Mouse (Mus musculus): ENCODE data around the gene Slc12a6. TPM values are rescaled to one million over a fixed set of nuclear protein-coding genes. Genes with fewer than 3 reads are reported as not detected.

Gene Slc12a6
- polyA plus RNA-seq, 1 experiment from 2014 or later: 18.7 TPM

DNA sequence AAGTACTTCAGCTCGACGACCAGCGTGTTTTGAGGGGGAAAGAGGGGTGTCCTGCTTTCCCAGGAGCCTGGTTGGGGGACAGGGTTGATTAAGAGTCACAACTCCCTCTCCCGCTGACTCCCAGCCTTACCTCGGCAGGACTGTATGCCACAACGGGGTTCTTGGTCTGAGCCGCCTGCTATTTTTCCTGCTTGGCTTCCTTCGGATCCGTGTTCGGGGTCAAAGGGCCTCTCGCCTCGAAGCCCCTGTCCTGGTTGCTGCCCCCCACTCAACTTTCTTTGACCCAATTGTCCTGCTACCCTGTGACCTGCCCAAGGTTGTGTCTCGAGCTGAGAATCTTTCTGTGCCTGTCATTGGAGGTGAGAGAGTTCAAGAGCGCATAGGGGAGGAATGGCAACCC lies 23.8 kb upstream of the Slc12a6 start:
- H3K4me1 ChIP-seq: peaks cover 15% of the 10 kb centered on the region; the same call in 1 of the 2 replicates
- H3K4me2 ChIP-seq (replicated peaks): no peak overlapping the region
- ATAC-seq (ENCODE audit: low FRiP score, low read depth): no peak
- H3K4me3 ChIP-seq: no peak overlapping the region
- H3K27ac ChIP-seq (replicated peaks): no peak overlapping the region
- no peaks in the 10 kb centered on the region for H3K9me3 ChIP-seq
- peaks cover 8% of the 10 kb centered on the region; the same call in 1 of the 2 replicates for H3K27me3 ChIP-seq
- WGBS: 90% methylated on average over 14 of the region's 14 CpGs
- no peak overlapping the region for H3K9ac ChIP-seq (replicated peaks)
- H3K36me3 ChIP-seq: peaks cover 17% of the 10 kb centered on the region

DNA sequence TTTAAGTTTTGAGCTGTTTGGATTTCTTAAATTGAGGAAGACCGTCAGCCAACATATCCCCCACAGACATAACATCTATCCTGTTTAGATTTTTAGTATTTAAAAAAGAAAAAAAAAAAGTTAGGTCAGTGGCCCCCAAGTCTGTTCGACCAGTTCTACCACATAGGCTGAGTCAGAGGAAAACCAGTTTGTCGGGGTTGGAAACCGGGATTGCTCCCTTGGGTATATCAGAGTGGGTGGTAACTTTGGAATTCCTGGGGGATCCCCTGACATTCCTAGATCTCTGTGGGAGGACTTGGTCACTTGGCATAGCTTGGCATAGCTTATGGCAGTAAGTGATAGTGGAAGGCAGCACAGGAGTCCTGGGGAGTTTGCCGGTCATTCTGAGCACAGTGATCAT lies 20.3 kb upstream of the Slc12a6 start:
- H3K9me3 ChIP-seq: no peaks in the 10 kb centered on the region
- peaks cover 17% of the 10 kb centered on the region for H3K36me3 ChIP-seq
- no peak overlapping the region for H3K4me3 ChIP-seq
- no peaks in the 10 kb centered on the region for H3K27me3 ChIP-seq
- no peak overlapping the region for H3K4me2 ChIP-seq (replicated peaks)
- ATAC-seq (ENCODE audit: low FRiP score, low read depth): no peak
- no peak overlapping the region for H3K27ac ChIP-seq (replicated peaks)
- WGBS: 89% methylated on average over 5 of the region's 5 CpGs
- no peak overlapping the region for H3K9ac ChIP-seq (replicated peaks)
- peaks cover 7% of the 10 kb centered on the region; the same call in 1 of the 2 replicates for H3K4me1 ChIP-seq

- Histone ChIP-seq H3K4me3 (no peak overlapping the region), H3K9ac (replicated peaks) (no peak overlapping the region), H3K36me3 (peaks cover 17% of the 10 kb centered on the region), H3K9me3 (no peaks in the 10 kb centered on the region), H3K27me3 (no peaks in the 10 kb centered on the region), H3K27ac (replicated peaks) (no peak overlapping the region), H3K4me2 (replicated peaks) (no peak overlapping the region), H3K4me1 (no peaks in the 10 kb centered on the region)
- WGBS: 89% methylated on average over 6 of the region's 6 CpGs
- no peak for ATAC-seq (ENCODE audit: low FRiP score, low read depth)
Measured at GRCm38 (mm10) chr2:112246193-112246592, 19.4 kb upstream of the Slc12a6 start.

- H3K27ac ChIP-seq (replicated peaks): no peak overlapping the region
- H3K4me2 ChIP-seq (replicated peaks): no peak overlapping the region
- ATAC-seq (ENCODE audit: low FRiP score, low read depth): no peak
- H3K9ac ChIP-seq (replicated peaks): no peak overlapping the region
- WGBS: 87% methylated on average over 10 of the region's 10 CpGs
- peaks cover 17% of the 10 kb centered on the region for H3K36me3 ChIP-seq
- H3K27me3 ChIP-seq: no peaks in the 10 kb centered on the region
- H3K4me1 ChIP-seq: no peaks in the 10 kb centered on the region
- H3K4me3 ChIP-seq: no peak overlapping the region
- no peaks in the 10 kb centered on the region for H3K9me3 ChIP-seq
Measured at GRCm38 (mm10) chr2:112247323-112247722, 18.3 kb upstream of the Slc12a6 start.

DNA sequence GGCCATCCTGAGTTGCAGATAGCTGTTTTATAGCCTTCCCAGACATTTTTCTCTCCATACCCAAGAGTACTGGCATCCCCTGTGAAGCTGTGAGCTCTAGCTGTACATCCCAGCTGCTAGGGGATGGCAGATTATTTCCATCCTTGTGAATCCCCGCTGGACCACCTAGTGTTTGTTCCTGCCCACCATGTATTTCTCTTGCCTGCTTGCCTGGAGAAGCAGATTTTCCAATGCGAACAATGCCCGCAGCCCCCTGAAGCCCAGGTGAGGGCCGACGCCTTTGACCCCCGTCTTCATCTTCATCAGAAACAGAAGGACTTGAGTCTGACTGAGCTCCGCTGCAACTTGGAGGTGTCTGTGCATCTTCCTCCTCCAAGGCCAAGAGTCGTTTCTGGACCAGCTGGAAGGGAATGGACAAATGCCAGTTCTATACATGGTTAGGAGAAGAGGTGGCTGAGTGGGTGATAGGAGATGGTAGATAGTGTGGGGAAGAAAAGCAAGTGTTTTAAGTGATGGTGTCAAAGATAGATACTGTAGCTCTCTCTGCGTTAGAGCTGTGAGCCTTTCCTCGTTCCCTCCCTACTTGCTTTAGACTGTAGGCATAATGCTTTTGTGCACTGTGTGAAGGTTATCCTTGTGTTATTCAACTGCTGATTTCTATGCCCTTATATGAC lies 15.7 kb upstream of the Slc12a6 start:
- WGBS: 87% methylated on average over 10 of the region's 10 CpGs
- Histone ChIP-seq H3K9ac (replicated peaks) (no peak overlapping the region), H3K4me3 (no peak overlapping the region), H3K9me3 (no peaks in the 10 kb centered on the region), H3K4me2 (replicated peaks) (no peak overlapping the region), H3K27ac (replicated peaks) (no peak overlapping the region), H3K36me3 (peaks cover 8% of the 10 kb centered on the region), H3K4me1 (no peaks in the 10 kb centered on the region), H3K27me3 (no peaks in the 10 kb centered on the region)
- no peak for ATAC-seq (ENCODE audit: low FRiP score, low read depth)

DNA sequence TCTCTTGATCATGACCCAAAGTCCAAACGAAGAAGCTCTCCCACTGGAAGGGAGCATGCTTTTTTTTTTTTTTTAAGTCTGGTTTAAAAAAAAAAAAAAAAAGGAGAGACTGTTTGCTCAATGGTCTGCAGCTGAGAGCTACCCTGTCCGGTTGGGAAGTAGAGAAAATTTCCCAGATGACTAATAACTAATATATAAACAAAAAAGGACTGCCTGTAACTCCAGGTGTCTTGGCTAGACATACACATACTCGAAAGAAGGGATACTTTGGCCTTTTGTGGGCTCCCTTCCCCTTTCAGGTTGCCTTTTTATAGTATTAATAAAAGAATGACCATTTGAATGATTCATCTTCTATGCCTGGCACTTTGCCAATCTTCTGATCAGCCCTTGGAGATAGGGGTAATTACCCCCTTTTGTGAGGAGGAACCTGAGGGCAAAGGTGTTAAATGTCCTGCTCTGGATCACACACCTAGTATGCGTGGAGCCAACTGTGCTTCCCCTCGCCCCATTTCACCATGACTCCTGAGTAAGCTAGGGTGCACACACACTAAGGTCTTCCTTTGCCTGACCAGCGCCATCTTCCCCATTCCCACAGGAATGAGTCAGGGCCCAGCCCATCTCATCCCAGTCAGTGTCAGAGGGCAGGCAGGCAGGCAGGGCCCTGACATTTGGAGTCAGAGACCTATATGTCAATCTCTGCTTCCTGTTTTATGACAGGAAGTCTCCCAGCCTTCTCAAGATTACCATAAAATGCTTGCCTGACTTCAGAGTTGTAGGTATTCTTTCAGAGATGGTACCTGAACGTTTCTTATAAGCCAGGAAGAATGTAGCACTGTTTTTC lies 10.7 kb upstream of the Slc12a6 start:
- 70% methylated on average over 7 of the region's 7 CpGs for WGBS
- Histone ChIP-seq H3K36me3 (no peaks in the 10 kb centered on the region), H3K4me3 (no peak overlapping the region), H3K4me1 (no peaks in the 10 kb centered on the region), H3K27me3 (no peaks in the 10 kb centered on the region), H3K4me2 (replicated peaks) (no peak overlapping the region), H3K27ac (replicated peaks) (no peak overlapping the region), H3K9me3 (no peaks in the 10 kb centered on the region), H3K9ac (replicated peaks) (no peak overlapping the region)
- no peak for ATAC-seq (ENCODE audit: low FRiP score, low read depth)

GRCm38 (mm10) chr2:112259241-112259962 lies 6.2 kb upstream of the Slc12a6 start, which contains the start of gene Nutm1:
Gene Nutm1 (minus strand): TSS chr2:112259291.
- no peak within 1 kb of the TSS for H3K4me2 ChIP-seq (replicated peaks)
- H3K9ac ChIP-seq (replicated peaks): no peak within 1 kb of the TSS
- H3K27ac ChIP-seq (replicated peaks): no peak within 1 kb of the TSS
- no peaks in the 10 kb centered on the region for H3K36me3 ChIP-seq
- no peaks in the 10 kb centered on the region for H3K9me3 ChIP-seq
- no peaks in the 10 kb centered on the region for H3K27me3 ChIP-seq
- no peak for ATAC-seq (ENCODE audit: low FRiP score, low read depth)
- 73% methylated on average over 10 of the region's 10 CpGs for WGBS
- peaks cover 10% of the 10 kb centered on the region for H3K4me1 ChIP-seq
- H3K4me3 ChIP-seq: no peak within 1 kb of the TSS

GRCm38 (mm10) chr2:112261748-112262653 lies 3.6 kb upstream of the Slc12a6 start, which contains the start of gene Nop10:
Gene Nop10 (plus strand): TSS chr2:112261926.
- peak; percentile 62 for ATAC-seq (ENCODE audit: low FRiP score, low read depth)
- Histone ChIP-seq H3K9me3 (no peaks in the 10 kb centered on the region), H3K4me1 (peaks cover 19% of the 10 kb centered on the region), H3K27ac (replicated peaks) (no peak within 1 kb of the TSS; the same call in 1 of the 2 replicates), H3K4me3 (peak within 1 kb of the TSS; percentile 56), H3K27me3 (no peaks in the 10 kb centered on the region), H3K36me3 (no peaks in the 10 kb centered on the region), H3K9ac (replicated peaks) (peak within 1 kb of the TSS; percentile 65), H3K4me2 (replicated peaks) (peak within 1 kb of the TSS; percentile 57)
- WGBS: under 1% methylated on average over 36 of the region's 36 CpGs

GRCm38 (mm10) chr2:112262779-112263295 lies 2.8 kb upstream of the Slc12a6 start:
- WGBS: 37% methylated on average over 4 of the region's 4 CpGs
- H3K36me3 ChIP-seq: no peaks in the 10 kb centered on the region
- peak overlapping the region; percentile 57 for H3K4me2 ChIP-seq (replicated peaks)
- H3K9ac ChIP-seq (replicated peaks): peak overlapping the region; percentile 65; the same call in 1 of the 2 replicates
- no peaks in the 10 kb centered on the region for H3K9me3 ChIP-seq
- no peaks in the 10 kb centered on the region for H3K27me3 ChIP-seq
- peaks cover 25% of the 10 kb centered on the region for H3K4me1 ChIP-seq
- H3K4me3 ChIP-seq: peak overlapping the region; percentile 56
- no peak for ATAC-seq (ENCODE audit: low FRiP score, low read depth)
- no peak overlapping the region for H3K27ac ChIP-seq (replicated peaks)

DNA sequence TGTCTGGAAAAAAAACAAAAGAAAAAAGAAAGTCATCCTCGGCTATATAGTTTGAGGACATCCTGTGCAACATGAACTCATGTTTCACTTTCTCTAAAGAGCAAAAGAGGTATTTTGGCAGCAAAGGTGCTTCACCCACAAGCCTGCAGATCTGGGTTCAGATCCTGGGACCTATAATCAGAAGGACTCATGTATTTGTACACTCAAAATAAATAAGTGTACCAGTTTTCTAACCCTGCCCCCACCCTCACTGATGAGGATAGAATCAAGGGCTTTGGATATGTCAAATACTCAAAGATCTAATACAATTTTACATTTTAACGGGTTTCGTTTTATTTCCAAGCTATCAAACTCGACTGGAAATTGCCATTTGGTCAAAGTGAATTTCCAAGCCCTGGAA lies 1.3 kb upstream of the Slc12a6 start:
- H3K4me1 ChIP-seq: peaks cover 31% of the 10 kb centered on the region
- no peaks in the 10 kb centered on the region for H3K9me3 ChIP-seq
- H3K27ac ChIP-seq (replicated peaks): no peak overlapping the region
- no peak overlapping the region for H3K4me2 ChIP-seq (replicated peaks)
- no peak overlapping the region for H3K4me3 ChIP-seq
- no peaks in the 10 kb centered on the region for H3K27me3 ChIP-seq
- ATAC-seq (ENCODE audit: low FRiP score, low read depth): no peak
- no peaks in the 10 kb centered on the region for H3K36me3 ChIP-seq
- WGBS: 85% methylated on average over 4 of the region's 4 CpGs
- no peak overlapping the region for H3K9ac ChIP-seq (replicated peaks)

DNA sequence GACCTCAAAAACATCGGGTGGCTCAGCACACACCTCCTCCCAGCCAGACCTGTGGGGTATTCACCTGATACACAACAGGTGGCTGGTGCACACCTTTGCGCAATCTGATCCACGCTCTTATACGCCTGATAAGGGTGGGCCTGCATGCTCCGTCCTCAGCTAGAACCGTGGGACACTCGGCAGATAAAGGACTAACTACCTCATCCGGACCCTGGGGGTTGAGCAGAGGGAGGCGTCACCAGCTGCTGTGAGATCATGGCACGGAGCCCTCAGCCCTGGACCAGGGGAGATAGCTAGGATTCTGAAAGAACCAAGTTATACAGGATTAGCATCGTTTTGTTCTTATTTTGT lies 592 bp downstream of the Slc12a6 start, which contains the start of gene Gm21985:
Gene Gm21985, plus strand, starts transcription at position 73 of the 351 bp plus-strand sequence.
- H3K9me3 ChIP-seq: no peaks in the 10 kb centered on the region
- H3K27ac ChIP-seq (replicated peaks): peak within 1 kb of the TSS; percentile 95
- peak within 1 kb of the TSS; percentile 79 for H3K4me3 ChIP-seq
- ATAC-seq (ENCODE audit: low FRiP score, low read depth): peak; percentile 24
- H3K27me3 ChIP-seq: no peaks in the 10 kb centered on the region
- 2% methylated on average over 11 of the region's 11 CpGs for WGBS
- peak within 1 kb of the TSS; percentile 85 for H3K9ac ChIP-seq (replicated peaks)
- H3K4me2 ChIP-seq (replicated peaks): peak within 1 kb of the TSS; percentile 92
- H3K36me3 ChIP-seq: no peaks in the 10 kb centered on the region
- H3K4me1 ChIP-seq: peaks cover 35% of the 10 kb centered on the region
